Mouse (Mus musculus) lung, embryonic 14.5 days (tissue): ENCODE data around the gene Mdga1. TPM values are rescaled to one million over a fixed set of nuclear protein-coding genes. Genes with fewer than 3 reads are reported as not detected.

Experiments
- ATAC-seq: fragments of 200-750 bp; cut with Nextera tagmentation; 2 replicates; pipeline ENCODE4 v1.8.0; 2017; ENCODE audit warnings: mild to moderate bottlenecking, moderate TSS enrichment, moderate library complexity; ENCODE audit not compliant: insufficient read depth
- DNase-seq: peaks from one replicate; pipeline ENCODE4 v3.0.0-alpha.2; 2015
- H3K27ac ChIP-seq: fragments of 300-500 bp; sonication (generic); 2 replicates; pipeline ENCODE4 v1.5.1; 2014; ENCODE audit warnings: low read depth, mild to moderate bottlenecking, moderate library complexity
- H3K27me3 ChIP-seq: fragments of 300-500 bp; sonication (generic); 2 replicates; pipeline ENCODE4 v1.6.1; 2014; ENCODE audit warnings: low read length, control low read depth; ENCODE audit not compliant: insufficient read depth
- H3K36me3 ChIP-seq: fragments of 300-500 bp; sonication (generic); 2 replicates; pipeline ENCODE4 v1.6.1; 2014; ENCODE audit warnings: control low read depth; ENCODE audit not compliant: insufficient read depth
- H3K4me1 ChIP-seq: fragments of 300-500 bp; sonication (generic); 2 replicates; pipeline ENCODE4 v1.6.1; 2014; ENCODE audit warnings: antibody characterized with exemption, control low read depth; ENCODE audit not compliant: insufficient read depth
- H3K4me2 ChIP-seq: fragments of 300-500 bp; sonication (generic); 2 replicates; pipeline ENCODE4 v1.6.1; 2014; ENCODE audit warnings: mild to moderate bottlenecking
- H3K4me3 ChIP-seq: fragments of 300-500 bp; sonication (generic); 2 replicates; pipeline ENCODE4 v1.5.1; 2014; ENCODE audit warnings: low read depth, low read length
- H3K9ac ChIP-seq: fragments of 300-500 bp; sonication (generic); 2 replicates; pipeline ENCODE4 v1.6.1; 2014
- H3K9me3 ChIP-seq: fragments of 300-500 bp; sonication (generic); 2 replicates; pipeline ENCODE4 v1.6.1; 2016; ENCODE audit warnings: low read depth, low read length, control low read depth
- CTCF ChIP-seq: IDR thresholded peaks from 2 replicates; pipeline ENCODE4 v1.5.1; 2016; ENCODE audit warnings: antibody characterized with exemption, low read depth
- WGBS: fragments of 180-500 bp; shearing (Covaris S2); extraction: QIAGEN DNeasy Blood & Tissue Kit; methylation state at CpG from one replicate; pipeline ENCODE4 v1.1.7; 2014; 5-methylcytosine and 5-hydroxymethylcytosine counted together
- polyA plus RNA-seq: library from polyadenylated mRNA; unstranded; fragments of >200 nt; fragmentation: Nextera tagmentation; extraction: Ambion mirVana; gene quantifications from 2 replicates; pipeline ENCODE4 v1.2.1, GENCODE M21; 2014

The Mdga1 gene
- polyA plus RNA-seq, 1 experiment from 2014 or later = 8.9 TPM

GRCm38 (mm10) chr17:29912733-29913132, 57.2 kb downstream of the Mdga1 start:
- Histone ChIP-seq H3K27me3 (no peaks in the 10 kb centered on the region), H3K4me1 (0 out of 2 replicates have a peak, but pooled peaks cover 2% of the 10 kb centered on the region), H3K36me3 (no peaks in the 10 kb centered on the region), H3K4me2 (no peak overlapping the region), H3K27ac (no peak overlapping the region), H3K4me3 (no peak overlapping the region), H3K9me3 (no peaks in the 10 kb centered on the region), H3K9ac (no peak overlapping the region)
- peak; percentile 83; the same call in 1 of the 2 replicates for ATAC-seq
- WGBS = 36% methylated on average over 5 of the region's 5 CpGs
- no peak for TF ChIP-seq CTCF
- DNase-seq = peak; percentile 79

- no peak overlapping the region for H3K4me2 ChIP-seq
- H3K4me3 ChIP-seq = no peak overlapping the region
- 88% methylated on average over 7 of the region's 7 CpGs for WGBS
- DNase-seq (no peak), ATAC-seq (no peak)
- no peaks in the 10 kb centered on the region for H3K36me3 ChIP-seq
- no peaks in the 10 kb centered on the region for H3K4me1 ChIP-seq
- no peak for TF ChIP-seq CTCF
- H3K27me3 ChIP-seq = no peaks in the 10 kb centered on the region
- H3K9ac ChIP-seq = no peak overlapping the region
- H3K27ac ChIP-seq = no peak overlapping the region
- no peaks in the 10 kb centered on the region for H3K9me3 ChIP-seq
Observed at GRCm38 (mm10) chr17:29909031-29909430, 60.9 kb downstream of the Mdga1 start.

GRCm38 (mm10) chr17:29904694-29905093, 65.2 kb downstream of the Mdga1 start:
- Histone ChIP-seq H3K27ac (no peak overlapping the region), H3K4me1 (0 out of 2 replicates have a peak, but pooled peaks cover 4% of the 10 kb centered on the region), H3K36me3 (no peaks in the 10 kb centered on the region), H3K4me2 (no peak overlapping the region), H3K9ac (no peak overlapping the region), H3K4me3 (no peak overlapping the region), H3K27me3 (no peaks in the 10 kb centered on the region), H3K9me3 (no peaks in the 10 kb centered on the region)
- 52% methylated on average over 5 of the region's 5 CpGs for whole genome bisulfite sequencing
- TF ChIP-seq CTCF = no peak
- DNase-seq (no peak), ATAC-seq (no peak)

- Histone ChIP-seq H3K36me3 (no peaks in the 10 kb centered on the region), H3K4me3 (no peak overlapping the region), H3K9me3 (no peaks in the 10 kb centered on the region), H3K27ac (no peak overlapping the region), H3K9ac (no peak overlapping the region), H3K27me3 (no peaks in the 10 kb centered on the region), H3K4me2 (no peak overlapping the region), H3K4me1 (0 out of 2 replicates have a peak, but pooled peaks cover 4% of the 10 kb centered on the region)
- no peak for ATAC-seq
- no peak for TF ChIP-seq CTCF
- peak; percentile 46 for DNase-seq
- 44% methylated on average over 16 of the region's 16 CpGs for WGBS
Observed at GRCm38 (mm10) chr17:29902406-29903155, 67.3 kb downstream of the Mdga1 start.

GRCm38 (mm10) chr17:29900289-29900688, 69.6 kb downstream of the Mdga1 start:
- H3K36me3 ChIP-seq = no peaks in the 10 kb centered on the region
- H3K4me2 ChIP-seq = no peak overlapping the region
- H3K27me3 ChIP-seq = no peaks in the 10 kb centered on the region
- no peaks in the 10 kb centered on the region for H3K9me3 ChIP-seq
- H3K4me1 ChIP-seq = 0 out of 2 replicates have a peak, but pooled peaks cover 4% of the 10 kb centered on the region
- WGBS = 86% methylated on average over 5 of the region's 5 CpGs
- H3K4me3 ChIP-seq = no peak overlapping the region
- no peak overlapping the region for H3K27ac ChIP-seq
- no peak for ATAC-seq
- no peak for TF ChIP-seq CTCF
- no peak for DNase-seq
- H3K9ac ChIP-seq = no peak overlapping the region

GRCm38 (mm10) chr17:29896181-29897054, 73.5 kb downstream of the Mdga1 start:
- no peak overlapping the region for H3K27ac ChIP-seq
- H3K4me1 ChIP-seq = no peaks in the 10 kb centered on the region
- no peak overlapping the region for H3K4me2 ChIP-seq
- no peaks in the 10 kb centered on the region for H3K36me3 ChIP-seq
- TF ChIP-seq CTCF = peak; percentile 65
- no peaks in the 10 kb centered on the region for H3K9me3 ChIP-seq
- H3K27me3 ChIP-seq = 0 out of 2 replicates have a peak, but pooled peaks cover 5% of the 10 kb centered on the region
- no peak overlapping the region for H3K9ac ChIP-seq
- 24% methylated on average over 7 of the region's 7 CpGs for WGBS
- peak; percentile 21; the same call in 1 of the 2 replicates for ATAC-seq
- peak; percentile 37 for DNase-seq
- H3K4me3 ChIP-seq = no peak overlapping the region

- Histone ChIP-seq H3K9ac (no peak overlapping the region), H3K4me2 (no peak overlapping the region), H3K4me3 (no peak overlapping the region), H3K4me1 (no peaks in the 10 kb centered on the region), H3K36me3 (no peaks in the 10 kb centered on the region), H3K27ac (no peak overlapping the region), H3K9me3 (no peaks in the 10 kb centered on the region), H3K27me3 (peaks cover 13% of the 10 kb centered on the region)
- DNase-seq (no peak), ATAC-seq (no peak)
- no peak for TF ChIP-seq CTCF
- WGBS = 68% methylated on average over 5 of the region's 5 CpGs
Observed at GRCm38 (mm10) chr17:29895566-29895965, 74.3 kb downstream of the Mdga1 start.
